Mouse (Mus musculus): Measurements from ENCODE around the gene Pdlim1. TPM values are rescaled to one million over a fixed set of nuclear protein-coding genes. Genes with fewer than 3 reads are reported as not detected.

Gene Pdlim1
- polyA plus RNA-seq (2015; fragmentation: Nextera tagmentation; extraction: Ambion mirVana), result 494 TPM in 2 replicates

DNA sequence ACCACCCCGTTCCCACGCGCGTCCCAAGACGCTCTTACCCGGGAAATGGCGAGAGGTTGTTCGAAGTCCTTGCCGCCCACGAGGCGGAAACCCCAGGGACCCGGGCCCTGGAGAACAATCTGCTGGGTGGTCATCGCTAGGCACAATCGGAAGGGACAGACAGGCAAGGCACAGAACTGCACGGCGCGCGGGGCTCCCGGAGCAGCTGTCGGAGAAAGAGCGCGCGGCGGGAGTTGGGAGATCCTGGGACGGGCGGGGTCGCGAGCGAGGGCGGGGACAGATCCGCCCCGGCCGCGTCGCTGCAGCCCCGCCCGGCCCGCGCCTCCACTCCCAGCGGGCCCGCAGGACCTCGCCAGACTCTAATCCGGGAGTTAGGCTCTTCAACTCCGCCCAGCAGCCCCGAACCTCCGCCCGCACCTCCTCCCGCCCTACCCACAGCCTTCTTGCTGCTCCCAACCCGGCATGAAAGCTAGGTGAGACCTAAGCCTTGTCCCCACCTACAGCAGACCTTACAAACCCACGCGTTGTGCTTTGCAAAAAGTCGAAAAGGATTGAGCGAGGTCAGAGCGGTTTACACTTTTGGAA lies at the start of gene Pdlim1:
TSS of gene Pdlim1 (minus strand) at position 535 of the 585 bp plus-strand sequence.
- DNase-seq (ENCODE audit: low spot score), result peak; percentile 72

- no peak for DNase-seq (ENCODE audit: low spot score)
Measured at GRCm38 (mm10) chr19:40319199-40319598, 47.6 kb upstream of the Pdlim1 start.

DNA sequence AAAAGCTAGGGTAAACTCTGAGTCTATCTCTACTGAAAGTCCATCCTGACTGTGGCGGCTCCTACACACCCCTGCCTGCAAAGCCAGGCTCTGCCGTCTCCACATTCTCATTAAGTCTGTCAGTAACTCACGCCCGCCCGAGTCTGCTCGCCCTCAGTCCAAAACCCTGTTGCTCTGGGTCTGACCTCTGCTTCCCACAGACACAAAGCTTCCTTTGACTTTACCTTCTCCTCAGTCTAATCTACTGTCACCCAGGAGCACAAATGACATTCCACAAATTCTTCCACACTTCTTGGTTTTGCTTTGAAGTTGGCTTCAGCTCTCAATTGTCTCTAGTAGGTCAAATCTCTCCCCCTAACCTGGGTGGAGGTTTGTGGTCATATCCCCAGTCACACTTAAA lies 46.9 kb upstream of the Pdlim1 start:
- no peak for DNase-seq (ENCODE audit: low spot score)

- DNase-seq (ENCODE audit: low spot score), result no peak
Measured at GRCm38 (mm10) chr19:40317001-40317400, 45.4 kb upstream of the Pdlim1 start.

- no peak for DNase-seq (ENCODE audit: low spot score)
Measured at GRCm38 (mm10) chr19:40314252-40314651, 42.6 kb upstream of the Pdlim1 start.

GRCm38 (mm10) chr19:40311631-40312030 lies 40.0 kb upstream of the Pdlim1 start:
- DNase-seq (ENCODE audit: low spot score), result no peak

DNA sequence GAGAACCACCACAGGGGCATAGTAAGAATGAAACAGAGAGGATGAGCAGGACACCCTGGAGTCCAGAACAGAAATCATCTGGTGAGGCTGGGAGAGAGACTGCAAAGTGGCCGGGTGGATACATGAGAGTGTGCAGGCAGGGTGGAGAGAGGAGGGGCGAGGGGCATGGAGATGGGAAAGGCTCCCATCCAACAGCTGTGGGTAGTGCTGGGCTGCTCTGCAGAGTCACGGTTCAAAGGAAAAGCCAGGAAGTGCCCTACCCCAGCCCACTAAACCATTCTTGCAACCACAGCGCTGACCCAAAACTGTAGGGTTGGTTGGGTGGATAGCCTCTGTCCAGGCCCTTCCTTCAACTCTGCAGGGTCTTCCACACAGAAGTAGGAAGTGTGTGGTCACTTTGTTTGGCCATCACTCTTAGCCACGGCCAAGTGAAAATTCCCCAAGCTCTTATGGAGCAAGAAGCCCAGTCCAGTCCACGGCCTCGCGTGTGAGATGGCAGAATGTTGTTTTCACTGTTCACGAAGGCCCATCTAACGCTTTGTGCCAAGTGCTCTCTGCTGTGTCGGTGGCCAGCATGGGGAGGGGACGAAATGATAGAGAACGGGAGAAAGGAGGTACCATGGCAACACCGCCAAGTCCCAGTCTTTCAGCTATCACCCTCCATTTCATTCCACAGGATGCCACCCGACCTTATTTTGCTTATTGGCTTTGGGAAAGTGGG lies 38.9 kb upstream of the Pdlim1 start:
- DNase-seq (ENCODE audit: low spot score), result no peak

DNA sequence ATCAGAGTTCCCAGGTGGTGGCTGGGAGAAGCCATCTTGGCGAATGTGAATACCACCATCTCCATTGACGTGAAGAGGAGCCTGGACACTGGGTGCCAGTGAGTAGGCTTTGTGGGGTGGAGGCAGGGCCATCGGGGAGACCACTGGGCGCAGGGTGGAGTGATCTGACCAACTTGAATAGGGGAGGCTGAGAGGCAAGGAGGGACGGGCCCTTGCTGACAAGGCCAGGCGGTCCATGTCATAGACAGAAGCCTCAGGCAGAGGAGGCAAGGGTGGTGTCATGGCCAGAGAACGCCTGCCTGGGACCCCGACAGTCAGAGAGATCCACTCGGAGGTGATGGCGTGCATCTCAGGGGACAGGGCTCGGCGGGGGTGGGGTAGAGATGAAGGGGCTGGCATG lies 38.3 kb upstream of the Pdlim1 start:
- DNase-seq (ENCODE audit: low spot score), result no peak

- DNase-seq (ENCODE audit: low spot score), result no peak
Measured at GRCm38 (mm10) chr19:40307550-40307949, 35.9 kb upstream of the Pdlim1 start.

- no peak for DNase-seq (ENCODE audit: low spot score)
Measured at GRCm38 (mm10) chr19:40306631-40307030, 35.0 kb upstream of the Pdlim1 start.

DNA sequence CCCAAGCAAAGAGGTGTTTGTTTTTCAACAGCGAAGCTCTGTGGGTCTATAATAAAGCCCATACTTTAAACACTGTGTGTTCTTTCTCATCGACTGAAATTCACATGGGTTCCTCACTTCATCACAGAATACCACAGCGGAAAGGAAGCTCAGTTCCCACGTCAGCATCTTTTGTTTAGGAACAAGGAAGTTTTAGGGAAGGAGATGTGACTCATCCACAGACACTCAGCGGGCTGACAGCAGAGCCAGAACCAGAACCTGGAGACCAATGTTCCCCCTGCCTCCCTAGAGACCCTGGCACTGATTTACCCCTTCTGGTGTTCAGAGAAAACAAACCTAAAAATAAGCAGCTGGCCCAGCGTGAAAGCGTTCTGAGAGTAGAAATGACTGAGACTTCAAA lies 33.8 kb upstream of the Pdlim1 start:
- DNase-seq (ENCODE audit: low spot score), result no peak

GRCm38 (mm10) chr19:40302916-40303315 lies 31.3 kb upstream of the Pdlim1 start:
- no peak for DNase-seq (ENCODE audit: low spot score)

GRCm38 (mm10) chr19:40302477-40302876 lies 30.8 kb upstream of the Pdlim1 start:
- DNase-seq (ENCODE audit: low spot score), result no peak

GRCm38 (mm10) chr19:40299983-40300759 lies 28.5 kb upstream of the Pdlim1 start:
- peak; percentile 4 for DNase-seq (ENCODE audit: low spot score)

GRCm38 (mm10) chr19:40299182-40299581 lies 27.5 kb upstream of the Pdlim1 start:
- DNase-seq (ENCODE audit: low spot score), result no peak

GRCm38 (mm10) chr19:40298574-40298973 lies 26.9 kb upstream of the Pdlim1 start:
- DNase-seq (ENCODE audit: low spot score), result no peak

GRCm38 (mm10) chr19:40297798-40298144 lies 26.1 kb upstream of the Pdlim1 start:
- DNase-seq (ENCODE audit: low spot score), result no peak

GRCm38 (mm10) chr19:40297078-40297797 lies 25.6 kb upstream of the Pdlim1 start:
- DNase-seq (ENCODE audit: low spot score), result no peak

- DNase-seq (ENCODE audit: low spot score), result no peak
Measured at GRCm38 (mm10) chr19:40294231-40294630, 22.6 kb upstream of the Pdlim1 start.

DNA sequence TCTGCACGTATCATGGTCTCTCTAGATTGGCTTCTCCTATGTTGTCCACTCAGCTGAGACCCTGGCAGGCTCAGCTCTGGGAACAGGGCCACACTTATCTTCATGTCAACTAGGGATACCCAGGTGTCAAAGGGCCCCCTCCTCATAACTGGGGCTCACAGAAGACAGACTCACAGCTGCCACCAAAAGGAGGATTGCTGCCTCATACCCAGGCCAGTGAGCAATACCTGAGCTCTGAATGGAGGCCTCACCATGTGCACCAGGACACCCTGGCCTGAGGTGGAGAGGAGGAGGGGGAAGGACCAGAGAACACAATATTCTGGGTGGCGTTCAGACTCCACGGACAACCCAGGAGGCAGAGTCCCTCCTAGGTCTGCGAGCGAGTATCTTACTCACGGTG lies 22.1 kb upstream of the Pdlim1 start:
- no peak for DNase-seq (ENCODE audit: low spot score)

GRCm38 (mm10) chr19:40290099-40290724 lies 18.6 kb upstream of the Pdlim1 start:
- no peak for DNase-seq (ENCODE audit: low spot score)

All from thymus, postnatal 0 days (tissue).